Mouse (Mus musculus) small intestine, adult 2 months (tissue): ENCODE data around the gene Gstp2.

ENCODE experiments used
- CTCF ChIP-seq: fragments of 200-500 bp; IDR thresholded peaks from 2 replicates; pipeline ENCODE4 v1.5.1; 2012; ENCODE audit warnings: low read depth, mild to moderate bottlenecking, control low read depth, inconsistent platforms, low read length, moderate library complexity, mixed read lengths; ENCODE audit not compliant: insufficient replicate concordance, insufficient read length; ENCODE audit errors: extremely low read depth
- POLR2A ChIP-seq: fragments of 200-500 bp; IDR thresholded peaks from 2 replicates; pipeline ENCODE4 v1.6.1; 2012; ENCODE audit warnings: low read depth, mild to moderate bottlenecking, control low read depth, inconsistent platforms, low read length, moderate library complexity

DNA sequence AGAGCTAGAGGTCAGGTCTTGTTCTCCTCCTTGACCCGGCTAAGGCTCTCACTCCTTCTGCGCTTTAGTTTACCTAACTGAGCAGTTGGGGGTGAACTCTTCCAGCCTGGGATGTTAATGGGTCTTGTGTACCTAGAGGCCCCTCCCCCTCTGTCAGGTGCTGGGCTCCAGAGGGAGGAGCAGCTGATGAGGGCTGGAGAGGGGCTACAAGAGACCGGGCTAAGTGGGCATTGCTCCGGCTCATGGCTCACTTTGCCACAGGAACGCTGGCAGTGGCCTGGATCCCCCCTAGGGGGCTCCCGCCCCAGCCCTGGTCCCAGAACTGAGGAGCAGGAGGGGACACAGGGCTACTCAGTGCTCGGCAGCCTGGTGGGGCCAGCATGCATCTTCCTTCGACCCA lies 38.0 kb upstream of the Gstp2 start:
- TF ChIP-seq CTCF (no peak), POLR2A (no peak)
